In genomic region chr4:124986739-124987710, GRCm38 (mm10) we compare ENCODE assay signal across 9 mouse cellular contexts. TPM values are rescaled to one million over a fixed set of nuclear protein-coding genes. Genes with fewer than 3 reads are reported as not detected.
DNase-seq lines count a peak whose midpoint lies in the region; ATAC-seq and TF ChIP-seq lines count a peak whose summit lies in the region.
"Had no signal": no experiment of that assay in that cellular context is flagged by ENCODE, and none has a peak within 500 bp of the region (broad histone marks: within the 10 kb centered on the region; RNA-seq: fewer than 3 reads in every experiment).

No protein-coding gene starts in this region.

- intact Hi-C loops in heart, adult 2 months (cut with DNase I): no loop called here

- no peaks in the 10 kb centered on the region for H3K4me1 ChIP-seq in heart, adult 2 months (ENCODE audit: control insufficient read depth, insufficient read depth, low read length)
- peaks cover 6% of the 10 kb centered on the region for H3K4me1 ChIP-seq in hindbrain, embryonic 11.5 days (replicated peaks; ENCODE audit: control insufficient read depth, insufficient read depth, low read length)
- H3K4me1 ChIP-seq in midbrain, embryonic 10.5 days: peaks cover 81% of the 10 kb centered on the region

- no peak overlapping the region for H3K27ac ChIP-seq in heart, adult 2 months
- H3K27ac ChIP-seq in hindbrain, embryonic 11.5 days (ENCODE audit: low read depth, low read length): no peak overlapping the region
- H3K27ac ChIP-seq in midbrain, embryonic 10.5 days (replicated peaks): peak overlapping the region; percentile 74

- H3K36me3 ChIP-seq in heart, adult 2 months (ENCODE audit: control insufficient read depth, insufficient read depth, low read length): no peaks in the 10 kb centered on the region
- H3K36me3 ChIP-seq in hindbrain, embryonic 11.5 days (ENCODE audit: control insufficient read depth, insufficient read depth, low read length): no peaks in the 10 kb centered on the region
- H3K36me3 ChIP-seq in midbrain, embryonic 10.5 days: no peaks in the 10 kb centered on the region

- peak overlapping the region; percentile 22; the same call in 1 of the 2 replicates for H3K4me3 ChIP-seq in heart, adult 2 months
- H3K4me3 ChIP-seq in hindbrain, embryonic 11.5 days (ENCODE audit: low read depth, low read length): peak overlapping the region; percentile 31
- H3K4me3 ChIP-seq in midbrain, embryonic 10.5 days: peak overlapping the region; percentile 60

- H3K9ac ChIP-seq in heart, adult 2 months (ENCODE audit: low read depth, low read length): peak overlapping the region; percentile 41
- 0 out of 2 replicates have a peak overlapping the region, but pooled peaks have one; percentile 2 for H3K9ac ChIP-seq in hindbrain, embryonic 11.5 days (ENCODE audit: low read depth, low read length)

- no peak for DNase-seq in heart, adult 2 months
- DNase-seq in heart, postnatal 4 days: no peak
- peak; percentile 23 for DNase-seq in MN1 (ENCODE audit: low spot score)
- peak; percentile 31 for DNase-seq in hindbrain, embryonic 11.5 days (ENCODE audit: low spot score)
- no peak for DNase-seq in midbrain, embryonic 10.5 days (ENCODE audit: low spot score)
- DNase-seq in urinary bladder, postnatal 14 days (ENCODE audit: low spot score): no peak
- DNase-seq in frontal cortex, postnatal 10 days (ENCODE audit: low spot score in 2 of 2): no peak
- no peak for DNase-seq in frontal cortex, postnatal 14 days (ENCODE audit: low spot score in 2 of 2)
- DNase-seq: right cerebral cortex, adult 18-20 months had no signal

- ATAC-seq in hindbrain, embryonic 11.5 days (ENCODE audit: low FRiP score): no peak

- peak overlapping the region; percentile 54 for H3K4me2 ChIP-seq in hindbrain, embryonic 11.5 days (replicated peaks; ENCODE audit: low read depth, low read length)

- H3K79me2 ChIP-seq in heart, adult 2 months (replicated peaks; ENCODE audit: control insufficient read depth, insufficient read depth, low read length): no peaks in the 10 kb centered on the region

- no peak for TF ChIP-seq EP300 in heart, adult 2 months (IDR thresholded peaks at IDR 0.05; ENCODE audit: insufficient read depth, low read depth, low read length)

- peaks cover 24% of the 10 kb centered on the region for H3K27me3 ChIP-seq in heart, adult 2 months (ENCODE audit: control insufficient read depth, insufficient read depth, low read length)
- peaks cover 83% of the 10 kb centered on the region for H3K27me3 ChIP-seq in hindbrain, embryonic 11.5 days (ENCODE audit: control insufficient read depth, insufficient read depth, low read length)
- H3K27me3 ChIP-seq in midbrain, embryonic 10.5 days (ENCODE audit: low read depth, poor library complexity, severe bottlenecking): peaks cover 99% of the 10 kb centered on the region

- no peak for TF ChIP-seq POLR2A in heart, adult 2 months (IDR thresholded peaks at IDR 0.05; ENCODE audit: insufficient read depth, low read depth, low read length)

- no peak for TF ChIP-seq CTCF in heart, adult 2 months (IDR thresholded peaks at IDR 0.05)

- 3% methylated on average over 51 of the region's 51 CpGs for WGBS in heart, adult 2 months
- WGBS in hindbrain, embryonic 11.5 days: 4% methylated on average over 46 of the region's 51 CpGs
- WGBS in midbrain, embryonic 10.5 days: 3% methylated on average over 43 of the region's 51 CpGs

- no peaks in the 10 kb centered on the region for H3K9me3 ChIP-seq in hindbrain, embryonic 11.5 days (ENCODE audit: control insufficient read depth, low read length)
- no peaks in the 10 kb centered on the region for H3K9me3 ChIP-seq in midbrain, embryonic 10.5 days (replicated peaks)

RNA-seq across cellular contexts. Expression of gene Rspo1, which starts 0.8 kb away (rescaled TPM):
- total RNA-seq in heart, adult 2 months (2021): 1 to 10 TPM; 2.7 to 4.4 TPM
- 3.9 and 4.0 TPM in 2 replicates for polyA plus RNA-seq in heart, adult 2 months (2012; rRNA removed)
- total RNA-seq in heart, postnatal 4 days (2021): 1 to 10 TPM; 4.6 to 4.8 TPM
- polyA plus RNA-seq in hindbrain, embryonic 11.5 days (2014; fragmentation: Nextera tagmentation; extraction: Ambion mirVana): 8.5 and 16.5 TPM in 2 replicates
- polyA plus RNA-seq in midbrain, embryonic 10.5 days (2016; fragmentation: Nextera tagmentation; extraction: Ambion mirVana): 11.0 and 16.4 TPM in 2 replicates

RNA-seq across cellular contexts. Expression of gene Gnl2, which starts 29.4 kb away (rescaled TPM):
- 10 to 100 TPM; 27.7 to 28.7 TPM for total RNA-seq in heart, adult 2 months (2021)
- 12.2 and 18.6 TPM in 2 replicates for polyA plus RNA-seq in heart, adult 2 months (2012; rRNA removed)
- 10 to 100 TPM; 39.9 to 44.3 TPM for total RNA-seq in heart, postnatal 4 days (2021)
- 91.2 and 103 TPM in 2 replicates for polyA plus RNA-seq in hindbrain, embryonic 11.5 days (2014; fragmentation: Nextera tagmentation; extraction: Ambion mirVana)
- 92.1 TPM in 2 replicates for polyA plus RNA-seq in midbrain, embryonic 10.5 days (2016; fragmentation: Nextera tagmentation; extraction: Ambion mirVana)

RNA-seq across cellular contexts. Expression of gene Cdca8, which starts 47.9 kb away (rescaled TPM):
- total RNA-seq in heart, adult 2 months (2021): under 1 TPM; 0.52 to 0.59 TPM
- polyA plus RNA-seq in heart, adult 2 months (2012; rRNA removed): 0.35 and 0.57 TPM in 2 replicates
- total RNA-seq in heart, postnatal 4 days (2021): 10 to 100 TPM; 57.9 to 58.8 TPM
- 192 and 195 TPM in 2 replicates for polyA plus RNA-seq in hindbrain, embryonic 11.5 days (2014; fragmentation: Nextera tagmentation; extraction: Ambion mirVana)
- polyA plus RNA-seq in midbrain, embryonic 10.5 days (2016; fragmentation: Nextera tagmentation; extraction: Ambion mirVana): 271 and 298 TPM in 2 replicates

RNA-seq across cellular contexts. Expression of gene 9930104L06Rik, which starts 50.2 kb away (rescaled TPM):
- 1 to 10 TPM; 6.1 to 8.4 TPM for total RNA-seq in heart, adult 2 months (2021)
- polyA plus RNA-seq in heart, adult 2 months (2012; rRNA removed): 5.9 and 7.5 TPM in 2 replicates
- 10 to 100 TPM in 1 of 2 experiments, 1 to 10 TPM in 1; 8.6 to 12.0 TPM for total RNA-seq in heart, postnatal 4 days (2021)
- 4.2 and 5.5 TPM in 2 replicates for polyA plus RNA-seq in hindbrain, embryonic 11.5 days (2014; fragmentation: Nextera tagmentation; extraction: Ambion mirVana)
- polyA plus RNA-seq in midbrain, embryonic 10.5 days (2016; fragmentation: Nextera tagmentation; extraction: Ambion mirVana): 17.4 and 18.9 TPM in 2 replicates

Comparison
In these comparisons a context has a peak if more than half of its experiments do, and no peak if none do; other contexts are left out.
1. DNase-seq: peak in MN1 (single experiment) and hindbrain, embryonic 11.5 days (single experiment); none in heart, adult 2 months (0 of 2), heart, postnatal 4 days (single experiment), midbrain, embryonic 10.5 days (single experiment), urinary bladder, postnatal 14 days (single experiment), frontal cortex, postnatal 10 days (0 of 2) and frontal cortex, postnatal 14 days (0 of 2).
2. RNA of gene Cdca8, which starts 47.9 kb away (polyA plus RNA-seq): 271 to 298 TPM in midbrain, embryonic 10.5 days and 192 to 195 TPM in hindbrain, embryonic 11.5 days; 0.35 to 0.57 TPM in heart, adult 2 months; every median in the first group is over 100 times any median in the second.
3. Peak in every context shown above with its lines, with median percentiles within 50 percentile points of each other: H3K4me3 ChIP-seq.